Mouse (Mus musculus) left cerebral cortex, adult 18-20 months (tissue): ENCODE data around the gene Srd5a1. TPM values are rescaled to one million over a fixed set of nuclear protein-coding genes. Genes with fewer than 3 reads are reported as not detected.

Experiments
- total RNA-seq, 2 experiments: library from RNA; stranded (reverse); gene quantifications; 2 replicates each; pipeline ENCODE4 v1.2.3; 2021

Srd5a1 gene
- total RNA-seq, 2 experiments from 2014 or later = 7.0 to 7.3 TPM

Other genes with a start within 250 kb of the Srd5a1 start
- 10 to 100 TPM; 85.3 to 88.4 TPM for gene Nsun2, start 77.7 kb downstream of the Srd5a1 start, total RNA-seq
- gene Tent4a, start 76.8 kb downstream of the Srd5a1 start, total RNA-seq = 10 to 100 TPM; 49.1 to 50.5 TPM
- 100 to 1,000 TPM; 200 to 217 TPM for gene Ube2ql1, start 128.4 kb upstream of the Srd5a1 start, total RNA-seq
- gene Med10, start 191.0 kb upstream of the Srd5a1 start, total RNA-seq = 10 to 100 TPM; 43.9 to 54.8 TPM